Mouse (Mus musculus): Measurements from ENCODE around the gene Dync1i1.

Dync1i1 gene

DNA sequence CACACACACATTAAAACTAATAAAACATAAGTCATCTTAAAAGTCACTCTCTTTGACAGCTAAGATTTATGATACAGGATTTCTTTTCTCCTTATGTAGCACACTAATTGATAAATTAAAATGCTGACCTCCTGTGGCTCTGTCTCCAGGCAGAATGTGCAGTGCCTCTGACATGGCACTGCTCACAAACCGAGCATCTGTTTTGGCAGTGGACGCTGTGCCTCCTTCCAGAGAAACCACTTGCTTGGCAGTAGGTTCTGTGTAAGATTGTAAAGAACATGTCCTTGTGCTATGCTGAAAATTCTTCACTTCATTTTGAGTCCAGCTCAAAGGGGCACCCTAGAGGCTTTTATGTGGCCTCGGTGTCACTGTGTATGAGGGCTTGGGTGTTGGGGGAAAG, 50.0 kb downstream of the Dync1i1 start:
- DNase-seq: no peak

DNA sequence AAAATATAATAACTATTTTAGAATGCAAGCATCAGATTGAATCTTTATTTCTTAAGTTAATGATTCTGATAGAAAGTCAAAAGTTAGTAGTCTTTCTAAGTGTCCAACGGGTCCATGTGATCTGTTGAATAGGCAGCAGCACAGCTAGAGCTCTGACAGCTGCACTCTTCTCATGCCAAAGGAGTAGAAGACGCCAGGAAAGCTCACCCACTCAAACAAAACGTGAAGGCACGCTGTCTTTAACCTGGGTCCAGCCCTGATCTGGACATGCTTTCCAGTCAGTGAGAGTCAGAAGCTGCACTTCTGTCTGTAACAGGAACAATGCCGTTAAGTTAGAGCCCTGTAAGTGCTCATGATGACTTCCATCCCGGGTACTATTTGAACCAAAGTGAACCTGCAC, 56.3 kb downstream of the Dync1i1 start:
- no peak for DNase-seq

DNA sequence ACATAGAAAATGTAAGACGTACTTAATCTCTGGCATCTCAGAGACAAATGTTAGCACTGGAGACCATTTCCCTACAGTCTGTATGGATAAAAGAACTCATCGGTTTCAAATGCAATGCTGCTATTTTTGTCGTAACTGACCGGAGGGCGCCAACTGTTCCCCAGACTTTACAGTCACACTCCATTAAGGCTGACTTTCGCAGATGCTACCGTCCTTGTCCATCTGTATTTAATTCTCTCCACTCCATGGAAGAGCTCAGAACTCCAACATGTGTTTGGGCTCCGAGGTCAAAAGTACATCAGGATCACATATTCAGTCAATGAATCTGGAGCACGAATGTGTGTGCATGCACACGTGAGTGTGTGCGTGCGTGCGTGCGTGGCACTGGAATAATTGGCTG, 58.4 kb downstream of the Dync1i1 start:
- no peak for DNase-seq

DNA sequence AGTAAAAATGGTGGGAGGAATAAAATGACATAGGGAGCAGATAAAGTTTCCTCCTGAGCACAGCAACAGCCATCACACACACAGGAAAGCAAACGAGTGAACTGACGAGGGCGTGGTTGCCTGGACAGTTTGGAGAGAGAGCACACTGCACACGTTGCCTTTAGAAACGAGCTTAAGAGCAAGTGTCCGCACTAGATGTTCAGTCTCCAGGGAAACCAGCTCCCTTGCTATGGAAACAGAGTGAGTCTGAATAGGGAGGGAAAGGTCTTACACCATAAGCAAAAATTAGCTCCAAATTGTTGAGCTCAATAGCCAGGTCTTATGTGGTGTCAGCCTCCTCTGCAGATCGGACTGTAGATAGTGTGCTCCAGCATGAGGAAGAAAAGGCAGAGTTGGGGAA, 65.2 kb downstream of the Dync1i1 start:
- DNase-seq: no peak

DNA sequence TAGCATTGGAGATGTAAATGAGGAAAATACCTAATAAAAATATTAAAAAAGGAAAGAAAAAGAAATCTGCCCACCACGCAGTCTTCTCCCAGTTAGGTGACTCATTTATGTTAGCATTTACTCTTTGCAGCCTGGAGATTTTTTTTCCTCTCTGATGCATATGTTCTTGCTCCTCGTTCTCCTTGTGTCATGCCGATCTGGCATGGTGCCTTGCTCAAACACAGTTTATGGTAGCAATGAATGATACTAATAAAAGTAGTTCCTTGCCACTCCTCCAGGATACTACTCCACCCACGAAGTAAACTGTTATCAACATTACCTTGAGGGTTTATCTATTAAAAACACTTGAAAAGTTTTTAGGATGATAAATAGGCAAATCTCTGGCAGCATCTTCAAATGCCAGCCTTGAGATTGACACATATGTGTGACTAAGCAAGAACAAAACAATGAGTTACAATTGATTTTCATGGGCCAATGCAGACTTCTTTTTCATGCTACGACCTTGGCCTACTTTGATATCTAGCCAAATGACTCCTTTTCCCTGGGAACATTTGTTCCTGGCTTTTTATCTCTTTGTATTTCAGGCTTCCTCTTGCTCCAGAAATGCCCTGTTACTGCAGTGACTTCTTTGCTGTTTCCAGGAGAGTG, 68.8 kb downstream of the Dync1i1 start:
- DNase-seq: no peak

DNA sequence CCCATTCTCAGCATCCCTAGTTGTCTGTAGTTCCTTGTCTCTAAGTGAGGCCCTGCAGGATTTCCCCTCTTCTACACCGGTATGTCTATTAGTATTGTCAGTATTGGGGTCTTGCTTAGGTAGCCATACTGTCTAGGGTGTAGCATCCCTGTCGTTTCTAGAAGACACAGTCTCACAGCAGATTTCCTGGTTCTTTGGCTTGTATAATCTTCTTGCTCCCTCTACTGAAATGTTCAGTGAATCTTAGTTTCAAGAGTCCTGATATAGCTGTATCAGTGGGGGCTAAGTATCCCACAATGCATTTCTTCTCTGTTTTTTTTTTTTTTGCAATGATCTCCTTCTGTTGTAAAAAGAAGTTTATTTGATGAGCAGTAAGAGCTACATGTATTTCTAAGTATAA, 69.9 kb downstream of the Dync1i1 start:
- DNase-seq: no peak

DNA sequence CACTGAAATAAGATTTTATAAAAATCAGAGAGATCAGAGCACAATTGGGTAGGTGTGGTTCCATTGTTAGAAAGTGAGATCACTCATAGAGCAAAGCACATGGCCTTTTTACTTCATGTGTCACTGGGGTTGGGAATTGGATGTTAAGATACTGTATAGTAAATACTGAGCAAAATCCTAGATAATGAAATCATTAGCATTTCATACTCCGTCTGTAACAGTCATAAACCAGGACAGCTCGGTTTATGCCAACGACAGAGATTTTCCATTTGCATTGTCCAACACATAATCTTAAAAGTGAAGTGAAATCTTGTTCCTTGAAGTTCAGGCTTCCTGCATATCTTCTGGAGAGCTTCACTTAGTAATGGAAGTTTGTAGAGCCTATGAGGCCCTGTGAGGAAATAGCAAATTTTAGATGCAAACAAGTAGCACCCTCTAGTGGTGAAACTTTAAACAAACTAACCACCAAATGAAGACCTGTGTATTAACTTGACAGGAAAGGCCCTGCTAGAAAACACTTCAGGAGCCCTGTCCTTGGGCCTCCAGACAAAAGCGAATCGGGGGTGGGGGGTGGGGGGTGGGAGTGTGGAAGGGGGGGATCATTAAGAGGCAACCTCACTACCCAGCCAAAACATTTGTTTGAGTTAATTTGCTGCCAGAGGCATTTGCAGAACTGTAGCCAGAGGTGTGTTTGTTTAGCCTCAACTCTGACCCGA, 76.8 kb downstream of the Dync1i1 start:
- DNase-seq: no peak

DNA sequence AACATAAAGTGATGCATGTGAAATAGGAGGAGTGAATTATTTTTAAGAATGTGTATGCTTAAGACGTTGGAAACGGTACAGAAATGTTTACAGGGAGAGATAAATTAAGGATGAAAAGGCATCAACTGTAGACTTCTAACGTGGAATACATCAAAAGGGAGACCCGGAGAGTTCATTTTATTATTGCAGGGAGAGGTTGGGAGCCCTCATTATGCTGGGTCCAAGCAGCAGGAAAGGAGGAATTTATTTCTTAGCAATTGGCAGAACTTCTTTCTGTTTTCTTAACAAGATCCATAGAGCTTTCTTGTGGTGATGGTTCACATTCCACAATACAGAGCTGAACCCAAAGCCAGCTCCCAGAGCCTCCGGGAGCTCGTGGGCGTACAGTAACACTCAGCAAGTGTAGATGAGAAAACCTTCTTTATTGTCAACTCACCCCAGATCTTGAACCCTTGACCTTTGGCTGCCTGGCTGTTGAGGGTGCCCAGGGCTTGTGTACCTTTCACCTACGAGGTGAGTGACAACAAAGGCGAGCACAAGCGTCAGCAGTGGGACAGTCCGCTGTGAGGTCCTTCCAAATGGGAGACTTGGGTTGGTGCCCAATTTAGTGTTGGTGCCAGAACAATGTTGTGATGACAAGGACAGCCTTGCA, 77.5 kb downstream of the Dync1i1 start:
- no peak for DNase-seq

DNA sequence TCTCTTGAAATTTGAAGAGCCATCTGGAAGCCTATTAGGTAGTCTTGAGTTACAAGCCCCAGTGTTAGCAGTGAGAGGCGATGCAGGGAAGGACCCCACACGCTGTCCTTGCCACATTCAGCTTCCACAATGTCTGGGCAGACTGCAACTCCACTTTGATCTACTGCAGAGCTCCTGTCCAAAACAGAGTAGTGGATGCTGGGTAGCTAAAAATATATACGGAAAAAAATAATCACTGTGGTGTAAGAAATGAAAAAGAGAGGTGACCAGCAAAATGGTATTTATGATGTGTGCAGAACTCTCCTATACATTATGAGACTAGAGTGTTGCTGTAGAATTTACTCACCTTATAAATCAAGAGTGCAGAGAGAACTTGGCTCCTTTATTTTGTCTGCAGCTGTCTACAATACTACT, 82.6 kb downstream of the Dync1i1 start:
- no peak for DNase-seq

DNA sequence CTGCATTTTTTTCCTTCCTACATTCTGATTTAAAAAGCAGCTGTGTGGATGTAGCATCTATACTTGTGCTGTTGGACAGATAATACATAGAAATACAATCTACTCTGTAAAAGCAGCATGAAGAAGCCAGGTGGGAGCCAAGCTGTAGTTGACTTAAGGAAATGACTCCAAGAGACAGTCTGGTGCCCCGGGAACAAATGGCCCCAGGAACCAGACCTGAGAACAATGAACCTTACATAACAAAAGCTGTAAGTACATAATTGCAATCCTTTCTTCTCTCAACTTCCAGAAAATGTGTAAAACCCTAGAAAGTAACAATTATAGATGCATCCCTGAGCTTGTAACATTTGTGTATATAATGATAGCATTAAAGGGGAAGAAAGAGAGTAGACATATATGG, 86.6 kb downstream of the Dync1i1 start:
- DNase-seq: no peak

DNA sequence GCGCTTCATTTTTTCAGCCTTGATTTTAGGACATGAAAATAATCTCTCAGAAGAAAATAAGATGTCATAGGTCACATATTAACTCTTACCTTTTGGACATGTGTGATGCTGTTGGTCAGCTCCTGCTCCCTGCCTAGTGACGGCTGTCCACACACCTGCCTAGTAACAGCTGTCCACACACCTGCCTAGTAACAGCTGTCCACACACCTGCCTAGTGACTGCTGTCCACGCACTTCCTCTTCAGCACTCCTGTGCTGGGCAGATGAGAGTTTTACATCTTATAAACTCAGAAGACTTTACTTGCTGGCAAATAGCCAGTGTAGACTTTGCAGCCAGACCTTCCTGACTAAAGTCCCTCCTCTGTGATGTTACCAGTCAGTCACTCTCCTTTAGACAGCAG, 94.2 kb downstream of the Dync1i1 start:
- no peak for DNase-seq

DNA sequence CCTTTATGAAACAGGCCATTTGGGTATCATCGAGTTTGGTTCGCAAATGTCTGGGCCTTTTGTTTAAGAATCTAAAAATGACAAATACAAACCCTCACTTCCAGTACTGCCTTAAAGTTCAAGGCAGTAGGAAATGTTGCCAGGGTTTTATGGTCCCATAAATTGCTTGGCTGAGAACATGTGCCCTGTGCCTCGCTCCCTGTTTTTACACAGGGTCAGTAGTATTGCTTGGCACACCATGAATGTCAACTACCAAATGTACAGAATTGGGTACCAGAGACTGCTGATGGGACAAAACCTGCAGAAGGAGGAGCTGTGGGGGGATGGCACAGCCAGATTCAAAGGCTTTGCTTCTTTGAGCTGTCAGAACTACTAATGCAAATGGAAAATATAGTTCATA, 100.0 kb downstream of the Dync1i1 start:
- DNase-seq: no peak

DNA sequence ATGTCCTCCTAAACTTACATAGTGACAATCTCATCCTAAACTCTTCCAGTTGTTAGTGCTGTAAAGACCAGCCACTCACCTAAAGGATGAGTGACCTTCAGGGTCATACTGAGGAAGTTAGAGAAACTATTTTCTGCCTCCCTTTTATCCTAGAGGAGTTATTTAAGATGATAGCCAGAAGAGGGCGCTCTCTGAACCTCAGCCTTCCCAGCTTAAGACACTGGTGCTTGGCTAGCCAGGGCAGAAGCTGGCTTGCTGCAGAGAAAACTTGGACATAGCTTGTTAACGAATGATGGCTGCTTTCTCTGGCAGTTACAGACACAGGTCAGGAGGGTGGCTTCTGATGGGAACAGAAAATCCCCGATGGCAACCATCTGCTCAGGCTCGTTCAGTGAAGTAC, 101.6 kb downstream of the Dync1i1 start:
- no peak for DNase-seq

DNA sequence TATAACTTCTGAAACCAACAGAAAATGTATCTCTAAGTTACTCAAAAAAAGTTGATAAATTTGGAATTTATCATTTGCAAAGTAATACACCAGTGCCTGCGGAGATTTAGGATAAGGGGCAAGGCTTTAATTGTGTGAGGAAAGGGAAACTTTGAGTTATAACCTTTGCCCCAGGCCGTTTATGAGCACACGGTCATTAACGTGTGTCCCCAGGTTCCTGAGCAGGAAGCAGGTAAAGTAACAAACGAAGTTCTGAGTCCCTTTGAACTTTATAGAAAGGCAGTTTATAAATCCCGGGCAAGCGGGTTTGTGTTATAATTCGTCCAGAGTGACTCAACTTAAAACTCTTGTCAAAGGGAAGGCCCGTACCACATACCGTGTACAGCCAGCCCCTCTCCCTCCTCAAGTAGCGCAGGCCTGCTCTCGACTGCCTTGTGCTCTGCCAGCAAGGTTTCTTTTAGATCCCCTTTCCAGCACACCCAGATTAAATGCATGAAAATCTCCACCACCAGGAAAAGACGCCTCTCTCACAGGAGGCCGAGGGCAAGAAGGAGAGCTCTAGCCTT, 103.1 kb downstream of the Dync1i1 start:
- DNase-seq: no peak

DNA sequence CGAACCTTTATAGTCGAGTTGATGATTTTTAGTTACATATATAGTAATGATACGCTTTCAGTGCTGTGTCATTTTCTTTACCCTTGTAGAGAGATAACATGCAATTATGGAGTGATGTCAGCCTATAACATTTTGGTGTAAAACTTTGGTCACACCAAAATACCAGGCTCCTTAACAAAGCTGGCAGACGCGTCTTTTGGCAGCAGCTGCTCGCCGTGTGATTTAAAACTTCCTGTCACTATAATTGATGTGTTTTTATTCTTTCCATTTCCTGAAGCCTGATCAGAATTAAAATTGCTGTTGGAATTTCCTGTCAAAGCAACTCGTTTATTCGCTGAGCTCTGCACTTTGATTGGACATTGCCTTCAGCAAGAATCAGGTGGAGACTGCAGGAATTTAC, 103.7 kb downstream of the Dync1i1 start:
- no peak for DNase-seq

DNA sequence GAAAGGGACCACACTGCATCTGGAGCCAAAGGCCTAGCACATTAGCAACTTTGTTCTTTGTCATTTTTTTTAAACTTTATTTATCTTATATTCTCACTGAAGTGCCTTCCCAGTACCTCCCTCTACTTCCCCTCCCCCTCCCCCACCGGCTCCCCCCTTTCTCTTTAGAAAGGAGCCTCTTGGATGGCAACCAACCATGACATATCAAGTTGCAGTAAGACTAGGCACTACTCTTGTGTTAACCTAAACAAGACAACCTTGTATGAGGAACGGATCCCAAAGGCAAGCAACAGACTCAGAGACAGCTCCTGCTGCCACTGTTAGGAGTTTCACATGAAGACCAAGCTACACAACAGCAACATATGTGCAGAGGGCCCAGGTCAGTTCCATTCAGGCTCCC, 105.3 kb downstream of the Dync1i1 start:
- no peak for DNase-seq

DNA sequence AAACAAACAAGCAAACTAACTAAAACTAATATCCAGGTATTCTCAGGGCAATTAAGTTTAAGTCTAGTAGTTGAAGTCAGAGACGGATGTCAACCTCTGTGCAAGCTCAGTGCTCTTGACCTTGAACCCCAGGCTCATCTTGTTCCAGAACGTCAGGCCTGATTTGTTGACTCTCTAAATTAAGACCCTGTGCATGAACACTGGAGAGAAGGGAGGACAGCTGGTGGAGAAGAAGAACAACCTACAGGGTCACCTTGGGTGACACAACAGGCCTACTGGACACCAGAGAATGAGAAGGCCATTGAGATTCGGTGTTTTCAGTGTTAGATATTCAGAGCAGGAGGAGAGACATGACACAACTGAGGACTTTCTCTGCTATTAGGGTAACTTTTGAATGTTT, 105.8 kb downstream of the Dync1i1 start:
- no peak for DNase-seq

DNA sequence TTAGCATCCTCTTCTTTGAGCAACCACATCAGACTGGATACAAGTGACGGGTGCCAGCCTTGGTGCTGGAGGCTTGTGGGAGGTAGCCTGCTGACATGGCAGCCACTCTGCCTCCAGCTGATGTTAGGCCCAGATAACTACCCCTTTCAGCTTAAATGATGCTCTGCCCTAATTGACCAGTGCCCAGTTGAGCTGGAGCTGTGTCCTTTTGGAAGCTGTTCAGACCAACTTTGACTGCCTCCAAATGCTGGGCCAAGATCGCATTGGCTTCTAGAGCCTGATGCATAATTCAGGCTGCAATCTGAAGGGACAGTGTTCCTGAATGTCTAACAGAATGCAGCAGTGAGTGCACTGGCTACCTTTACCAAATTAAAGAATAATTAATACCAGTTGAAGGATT, 107.4 kb downstream of the Dync1i1 start:
- DNase-seq: no peak

DNA sequence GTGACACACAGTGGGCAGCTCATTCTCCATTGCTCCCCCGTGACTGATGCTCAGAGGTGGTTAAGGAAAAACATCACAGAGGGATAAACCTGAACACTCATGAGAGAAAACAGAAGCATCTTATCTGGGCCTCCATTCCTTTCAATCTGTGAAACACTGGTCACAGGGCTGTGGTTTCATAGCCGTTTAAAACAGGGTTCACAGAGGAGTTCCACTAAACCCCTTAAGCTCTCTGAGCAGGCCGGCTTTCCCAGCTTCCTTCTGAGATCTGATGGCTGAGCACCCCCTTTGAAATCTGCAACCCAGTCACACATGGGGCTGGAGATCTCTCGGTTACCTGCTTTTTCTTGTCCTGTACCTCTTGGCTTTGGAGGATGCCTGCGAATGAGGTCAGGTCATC, 117.0 kb downstream of the Dync1i1 start:
- DNase-seq: no peak

DNA sequence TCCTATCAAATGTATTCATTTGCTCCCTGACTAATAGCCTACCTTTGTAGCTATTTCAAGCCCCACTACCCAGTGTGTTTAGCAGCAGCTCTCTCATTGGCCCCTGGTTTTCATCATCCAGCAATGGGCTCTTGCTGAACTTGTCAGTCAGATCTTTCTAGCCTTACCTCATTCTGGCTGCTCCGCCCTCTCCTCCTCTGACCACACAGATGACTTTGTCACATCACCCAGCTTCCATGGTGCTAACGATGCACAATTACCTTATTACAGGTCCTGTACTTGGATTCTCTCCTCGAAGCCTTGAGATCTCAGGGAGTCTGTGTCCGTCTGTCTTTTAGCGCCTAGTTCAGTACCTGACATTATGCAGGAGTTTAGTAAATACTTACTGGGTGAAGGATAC, 120.7 kb downstream of the Dync1i1 start:
- no peak for DNase-seq

DNA sequence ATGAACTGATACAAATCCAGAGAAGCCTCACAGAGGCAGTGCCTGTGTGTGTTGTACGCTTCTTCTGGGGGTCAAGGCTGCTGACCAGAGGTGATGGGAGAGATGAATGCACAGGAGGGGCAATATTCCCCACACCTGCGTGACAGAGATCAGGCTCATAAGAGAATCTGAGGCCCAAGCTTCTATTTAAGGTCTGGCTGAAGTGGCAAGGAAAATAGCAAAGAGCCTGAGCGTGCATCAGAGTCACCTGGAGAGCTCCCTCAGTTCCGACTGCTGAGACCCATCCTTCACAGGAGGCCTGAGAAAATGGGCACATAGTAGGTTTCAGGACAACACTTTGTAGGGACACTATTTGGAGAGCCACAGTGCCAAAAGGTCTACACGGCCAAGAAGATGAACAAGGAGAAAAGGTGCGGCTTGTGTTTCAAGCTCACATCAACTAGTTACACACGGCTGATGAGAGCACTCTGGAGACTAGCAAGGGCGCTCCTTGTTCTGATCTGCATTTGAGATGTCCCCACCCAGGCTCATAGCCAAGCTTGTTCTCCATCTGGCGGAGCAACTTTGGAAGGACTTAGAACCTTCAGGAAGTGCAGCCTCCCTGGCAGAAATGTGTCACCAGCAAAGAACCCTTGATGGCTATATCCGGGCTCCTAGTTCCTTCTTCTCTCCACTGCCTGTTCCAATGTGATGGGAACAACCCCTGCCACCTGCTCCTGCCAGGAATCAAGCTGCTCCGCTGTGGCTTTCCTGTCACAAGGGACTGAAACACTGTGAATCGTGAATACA, 128.8 kb downstream of the Dync1i1 start:
- no peak for DNase-seq

DNA sequence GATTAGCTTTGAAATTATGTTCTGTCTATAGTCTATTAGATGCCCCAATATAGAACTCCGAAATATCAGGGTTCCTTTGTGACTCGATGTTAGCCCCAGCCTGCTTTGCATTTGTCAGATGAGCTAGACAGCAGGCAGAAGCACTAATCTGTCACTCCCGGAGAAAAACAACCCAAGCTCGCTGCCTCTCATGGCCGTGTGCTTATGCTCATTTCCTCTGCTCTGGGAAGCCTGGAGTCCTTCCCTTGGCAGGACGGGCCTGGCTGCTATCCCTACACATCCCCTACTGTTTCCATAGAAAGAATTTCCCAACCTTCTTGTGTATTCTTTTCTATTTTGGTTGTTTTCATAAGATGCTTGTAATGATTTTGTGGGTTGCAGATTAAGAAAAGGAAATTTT, 130.1 kb downstream of the Dync1i1 start:
- no peak for DNase-seq

DNA sequence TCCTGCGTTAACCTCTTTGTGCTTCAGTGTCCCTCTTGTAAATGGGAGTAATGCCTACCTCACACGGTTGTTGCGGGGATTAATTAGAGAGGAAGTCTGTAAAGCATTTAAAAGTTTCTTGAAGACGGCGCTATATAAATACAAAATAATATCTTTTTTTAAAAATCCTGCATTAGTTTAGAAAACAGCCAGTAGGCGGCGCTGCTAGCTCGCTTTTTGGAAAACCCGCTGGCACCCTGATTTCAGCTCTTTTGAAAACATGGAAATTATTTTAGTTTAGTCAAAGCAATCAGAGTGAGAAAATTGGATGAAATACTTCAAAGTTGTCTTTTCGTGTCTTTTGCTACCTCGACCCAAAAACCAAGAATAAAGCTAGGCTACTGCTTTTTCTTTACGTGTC, 132.9 kb downstream of the Dync1i1 start:
- no peak for DNase-seq

Data from thymus, postnatal 14 days (tissue).